Mouse (Mus musculus) thymus, adult 2 months (tissue): ENCODE data around the gene Fgfr2.

Experiments used
- CTCF ChIP-seq: fragments of 200-500 bp; IDR thresholded peaks from 2 replicates; pipeline ENCODE4 v1.5.1; 2012; ENCODE audit warnings: mild to moderate bottlenecking, control low read depth, low read length, moderate library complexity, borderline replicate concordance; ENCODE audit not compliant: control insufficient read depth, poor library complexity, insufficient read depth; ENCODE audit errors: extremely low read depth
- POLR2A ChIP-seq: fragments of 200-500 bp; IDR thresholded peaks from 2 replicates; pipeline ENCODE4 v1.6.1; 2012; ENCODE audit warnings: mild to moderate bottlenecking, low read length, control low read depth, moderate library complexity; ENCODE audit not compliant: control insufficient read depth, poor library complexity, insufficient read depth; ENCODE audit errors: extremely low read depth

DNA sequence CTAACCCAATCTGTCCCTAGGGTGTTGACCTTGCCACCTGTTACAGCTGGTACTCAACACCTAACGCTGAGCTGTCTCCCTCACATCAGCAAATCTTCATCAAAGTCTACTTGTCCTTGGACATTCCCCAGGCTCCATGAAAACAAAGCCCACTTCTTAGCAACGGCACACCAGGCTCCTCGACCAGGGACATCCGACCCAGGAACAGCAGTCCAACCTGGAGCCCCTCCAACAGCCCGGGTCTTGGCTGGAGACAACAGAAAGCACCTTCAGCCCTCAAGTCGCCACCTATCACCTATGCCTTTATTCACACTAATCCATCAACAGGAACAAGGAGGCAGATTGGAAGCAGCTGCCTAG lies 64.0 kb downstream of the Fgfr2 start:
- no peak for TF ChIP-seq CTCF
- no peak for TF ChIP-seq POLR2A
